Mouse (Mus musculus): ENCODE measurements around the gene Cacnb2. TPM values are rescaled to one million over a fixed set of nuclear protein-coding genes. Genes with fewer than 3 reads are reported as not detected.

Gene Cacnb2
- polyA plus RNA-seq, 1 experiment from 2014 or later: 1.2 TPM

DNA sequence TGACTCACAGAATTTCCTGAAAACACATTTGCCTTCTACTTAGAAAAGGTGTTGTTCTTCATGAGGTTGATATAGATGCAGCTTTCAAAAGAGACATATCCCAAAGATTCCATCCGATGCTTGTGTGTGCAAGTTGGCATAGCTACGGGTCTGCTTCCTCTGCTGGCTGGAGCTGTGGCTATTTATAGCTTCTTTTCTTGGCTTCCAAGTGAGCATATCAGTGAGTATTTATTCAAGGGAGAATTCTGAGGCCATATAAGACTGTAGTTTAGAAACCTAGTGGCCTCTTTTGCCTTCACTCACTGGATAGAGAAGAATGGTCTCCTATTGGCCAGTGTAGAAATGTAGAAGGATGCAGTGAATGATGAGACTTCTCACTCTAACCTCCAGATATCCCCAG lies 38.2 kb downstream of the Cacnb2 start:
- no peaks in the 10 kb centered on the region for H3K4me1 ChIP-seq (replicated peaks; ENCODE audit: insufficient read depth, low read length)
- H3K27me3 ChIP-seq (ENCODE audit: insufficient read depth, low read length): no peaks in the 10 kb centered on the region
- no peak for TF ChIP-seq CTCF (IDR thresholded peaks at IDR 0.05; ENCODE audit: low read depth)
- no peak overlapping the region for H3K27ac ChIP-seq
- H3K9me3 ChIP-seq (replicated peaks; ENCODE audit: low read length): no peaks in the 10 kb centered on the region
- no peak overlapping the region for H3K9ac ChIP-seq (ENCODE audit: low read depth, low read length)
- H3K4me2 ChIP-seq (ENCODE audit: low read length): no peak overlapping the region
- H3K4me3 ChIP-seq (replicated peaks; ENCODE audit: low read depth, low read length): no peak overlapping the region
- no peaks in the 10 kb centered on the region for H3K36me3 ChIP-seq (ENCODE audit: insufficient read depth, low read length)
- peak; percentile 38 for DNase-seq (ENCODE audit: low spot score)
- WGBS: 40% methylated on average over 2 of the region's 2 CpGs
- no peak for ATAC-seq (replicated peaks; ENCODE audit: low FRiP score, low read depth)

DNA sequence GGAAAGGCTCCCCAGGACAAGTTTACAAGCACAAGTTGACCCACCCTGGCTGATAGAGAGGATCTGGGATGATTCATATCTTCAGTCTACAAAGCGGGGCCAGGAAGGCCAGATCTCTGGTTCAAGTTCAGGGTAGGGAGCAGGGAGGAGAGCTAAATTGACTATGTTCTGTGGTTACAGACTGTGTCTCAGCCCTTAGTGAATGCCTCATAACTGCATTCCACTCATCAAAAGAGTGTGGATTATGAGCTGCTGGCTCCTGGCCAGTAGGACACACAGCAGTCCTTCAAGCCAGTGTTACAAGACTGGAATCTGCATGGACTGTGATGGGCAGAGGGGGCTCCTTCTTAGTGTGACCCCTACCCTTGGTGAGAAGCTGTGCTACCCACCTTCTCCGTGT lies 48.4 kb downstream of the Cacnb2 start:
- H3K9ac ChIP-seq (ENCODE audit: low read depth, low read length): no peak overlapping the region
- no peak overlapping the region for H3K4me3 ChIP-seq (replicated peaks; ENCODE audit: low read depth, low read length)
- H3K27ac ChIP-seq: no peak overlapping the region
- no peak for TF ChIP-seq CTCF (IDR thresholded peaks at IDR 0.05; ENCODE audit: low read depth)
- ATAC-seq (replicated peaks; ENCODE audit: low FRiP score, low read depth) (no peak), DNase-seq (ENCODE audit: low spot score) (peak; percentile 44)
- H3K9me3 ChIP-seq (replicated peaks; ENCODE audit: low read length): no peaks in the 10 kb centered on the region
- H3K27me3 ChIP-seq (ENCODE audit: insufficient read depth, low read length): no peaks in the 10 kb centered on the region
- H3K36me3 ChIP-seq (ENCODE audit: insufficient read depth, low read length): no peaks in the 10 kb centered on the region
- H3K4me1 ChIP-seq (replicated peaks; ENCODE audit: insufficient read depth, low read length): no peaks in the 10 kb centered on the region
- H3K4me2 ChIP-seq (ENCODE audit: low read length): no peak overlapping the region
- 56% methylated on average over 2 of the region's 2 CpGs for WGBS

DNA sequence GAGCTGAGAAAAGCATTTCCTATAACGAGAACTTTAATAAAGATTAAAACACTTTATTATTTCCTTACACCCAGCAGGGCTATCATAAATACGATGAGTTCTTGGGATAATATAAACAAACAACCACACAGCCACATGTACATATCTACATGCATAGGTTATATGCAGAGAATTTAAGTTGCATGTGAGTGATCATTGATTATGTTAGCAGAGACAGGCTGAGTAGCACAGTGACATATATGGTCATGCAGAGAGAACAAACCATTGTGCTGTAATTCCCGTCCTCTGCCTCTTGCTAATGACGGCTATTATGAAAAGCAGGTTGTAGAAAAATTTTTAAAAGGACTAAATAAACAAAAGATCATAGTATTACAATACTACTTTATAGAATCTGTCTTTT lies 53.8 kb downstream of the Cacnb2 start:
- H3K9me3 ChIP-seq (replicated peaks; ENCODE audit: low read length): no peaks in the 10 kb centered on the region
- no peak for TF ChIP-seq CTCF (IDR thresholded peaks at IDR 0.05; ENCODE audit: low read depth)
- H3K36me3 ChIP-seq (ENCODE audit: insufficient read depth, low read length): no peaks in the 10 kb centered on the region
- H3K27me3 ChIP-seq (ENCODE audit: insufficient read depth, low read length): no peaks in the 10 kb centered on the region
- H3K4me2 ChIP-seq (ENCODE audit: low read length): no peak overlapping the region
- H3K4me1 ChIP-seq (replicated peaks; ENCODE audit: insufficient read depth, low read length): no peaks in the 10 kb centered on the region
- ATAC-seq (replicated peaks; ENCODE audit: low FRiP score, low read depth) (no peak), DNase-seq (ENCODE audit: low spot score) (no peak)
- H3K9ac ChIP-seq (ENCODE audit: low read depth, low read length): no peak overlapping the region
- WGBS: 73% methylated on average over 4 of the region's 4 CpGs
- no peak overlapping the region for H3K4me3 ChIP-seq (replicated peaks; ENCODE audit: low read depth, low read length)
- H3K27ac ChIP-seq: no peak overlapping the region

DNA sequence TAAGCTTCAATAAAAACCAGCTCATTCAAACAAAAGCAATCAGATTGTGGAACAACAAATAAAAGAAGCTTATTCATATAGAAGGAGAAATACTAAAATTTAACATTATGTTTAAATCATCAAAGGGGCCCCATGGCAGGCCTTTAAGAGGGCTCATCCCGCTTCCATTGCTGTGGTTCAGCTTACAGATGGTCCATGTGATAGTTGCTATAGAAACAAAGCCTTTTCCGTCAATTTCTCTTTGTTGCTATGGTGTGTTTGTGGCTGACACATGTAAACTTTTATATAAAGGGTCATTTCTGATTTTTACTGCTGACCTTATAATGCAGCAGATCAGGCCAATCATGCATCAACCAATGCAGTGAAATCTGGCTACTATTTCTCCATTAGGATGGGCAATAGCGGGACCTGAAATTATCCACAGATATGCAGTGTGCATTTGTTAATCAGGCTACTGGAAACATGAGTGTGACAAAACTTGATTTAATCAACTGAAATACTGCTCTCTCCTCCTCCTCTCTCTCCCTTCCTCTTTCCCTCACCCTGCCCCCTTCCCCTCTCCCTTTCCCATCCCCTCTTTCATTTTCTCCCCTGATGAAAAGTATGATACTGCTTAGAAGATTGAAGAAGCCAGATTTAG lies 54.4 kb downstream of the Cacnb2 start:
- no peak overlapping the region for H3K4me2 ChIP-seq (ENCODE audit: low read length)
- H3K36me3 ChIP-seq (ENCODE audit: insufficient read depth, low read length): no peaks in the 10 kb centered on the region
- no peaks in the 10 kb centered on the region for H3K9me3 ChIP-seq (replicated peaks; ENCODE audit: low read length)
- no peak overlapping the region for H3K4me3 ChIP-seq (replicated peaks; ENCODE audit: low read depth, low read length)
- 68% methylated on average over 3 of the region's 3 CpGs for WGBS
- no peak overlapping the region for H3K9ac ChIP-seq (ENCODE audit: low read depth, low read length)
- H3K27ac ChIP-seq: no peak overlapping the region
- H3K4me1 ChIP-seq (replicated peaks; ENCODE audit: insufficient read depth, low read length): no peaks in the 10 kb centered on the region
- H3K27me3 ChIP-seq (ENCODE audit: insufficient read depth, low read length): no peaks in the 10 kb centered on the region
- no peak for DNase-seq (ENCODE audit: low spot score)
- ATAC-seq (replicated peaks; ENCODE audit: low FRiP score, low read depth): no peak
- TF ChIP-seq CTCF (IDR thresholded peaks at IDR 0.05; ENCODE audit: low read depth): no peak

DNA sequence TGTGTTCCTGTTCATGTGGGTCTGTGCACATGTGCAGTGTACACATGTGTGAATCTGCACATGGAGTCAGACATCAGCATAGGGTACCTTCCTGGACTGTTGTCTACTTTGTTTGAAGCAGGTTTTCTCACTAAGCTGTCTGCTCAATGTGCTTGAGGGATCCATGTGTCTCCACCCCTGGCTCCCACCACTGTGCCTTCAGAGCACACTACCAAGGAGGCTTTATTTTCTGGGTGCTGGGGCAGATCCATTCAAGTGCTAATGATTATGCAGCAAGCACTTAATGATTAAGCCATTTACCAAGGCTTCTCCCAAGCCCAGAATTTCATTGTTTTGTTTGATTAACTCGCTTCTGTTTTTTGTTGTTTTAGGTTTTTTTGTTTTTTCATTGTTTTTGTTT lies 62.3 kb downstream of the Cacnb2 start:
- no peak for ATAC-seq (replicated peaks; ENCODE audit: low FRiP score, low read depth)
- no peak for DNase-seq (ENCODE audit: low spot score)
- no peak for TF ChIP-seq CTCF (IDR thresholded peaks at IDR 0.05; ENCODE audit: low read depth)
- no peak overlapping the region for H3K9ac ChIP-seq (ENCODE audit: low read depth, low read length)
- 33% methylated on average over 1 of the region's 1 CpGs for WGBS
- H3K4me1 ChIP-seq (replicated peaks; ENCODE audit: insufficient read depth, low read length): peaks cover 2% of the 10 kb centered on the region; the same call in 1 of the 2 replicates
- no peak overlapping the region for H3K4me3 ChIP-seq (replicated peaks; ENCODE audit: low read depth, low read length)
- H3K4me2 ChIP-seq (ENCODE audit: low read length): no peak overlapping the region
- H3K27me3 ChIP-seq (ENCODE audit: insufficient read depth, low read length): no peaks in the 10 kb centered on the region
- no peaks in the 10 kb centered on the region for H3K36me3 ChIP-seq (ENCODE audit: insufficient read depth, low read length)
- H3K9me3 ChIP-seq (replicated peaks; ENCODE audit: low read length): no peaks in the 10 kb centered on the region
- H3K27ac ChIP-seq: no peak overlapping the region

DNA sequence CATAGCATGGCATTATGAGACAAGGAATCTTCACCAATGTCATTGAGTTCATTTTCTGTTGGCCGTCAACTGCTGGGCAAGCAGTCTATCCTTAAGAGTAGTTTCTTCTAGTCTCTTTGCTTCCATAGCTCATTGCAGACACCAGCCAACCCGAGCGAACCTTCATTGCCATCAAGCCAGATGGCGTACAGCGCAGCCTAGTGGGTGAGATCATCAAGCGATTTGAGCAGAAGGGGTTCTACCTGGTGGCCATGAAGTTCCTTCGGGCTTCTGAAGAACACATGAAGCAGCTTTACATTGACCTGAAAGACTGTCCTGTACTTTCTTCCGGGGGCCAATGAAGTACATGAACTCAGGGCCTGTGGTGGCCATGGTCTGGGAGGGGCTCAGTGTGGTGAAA lies 69.2 kb downstream of the Cacnb2 start:
- 95% methylated on average over 8 of the region's 8 CpGs for WGBS
- H3K4me2 ChIP-seq (ENCODE audit: low read length): no peak overlapping the region
- H3K27ac ChIP-seq: no peak overlapping the region
- H3K4me3 ChIP-seq (replicated peaks; ENCODE audit: low read depth, low read length): no peak overlapping the region
- ATAC-seq (replicated peaks; ENCODE audit: low FRiP score, low read depth) (no peak), DNase-seq (ENCODE audit: low spot score) (no peak)
- H3K9me3 ChIP-seq (replicated peaks; ENCODE audit: low read length): no peaks in the 10 kb centered on the region
- H3K27me3 ChIP-seq (ENCODE audit: insufficient read depth, low read length): no peaks in the 10 kb centered on the region
- H3K36me3 ChIP-seq (ENCODE audit: insufficient read depth, low read length): no peaks in the 10 kb centered on the region
- no peaks in the 10 kb centered on the region for H3K4me1 ChIP-seq (replicated peaks; ENCODE audit: insufficient read depth, low read length)
- no peak for TF ChIP-seq CTCF (IDR thresholded peaks at IDR 0.05; ENCODE audit: low read depth)
- H3K9ac ChIP-seq (ENCODE audit: low read depth, low read length): no peak overlapping the region
